In the genomic region with DNA sequence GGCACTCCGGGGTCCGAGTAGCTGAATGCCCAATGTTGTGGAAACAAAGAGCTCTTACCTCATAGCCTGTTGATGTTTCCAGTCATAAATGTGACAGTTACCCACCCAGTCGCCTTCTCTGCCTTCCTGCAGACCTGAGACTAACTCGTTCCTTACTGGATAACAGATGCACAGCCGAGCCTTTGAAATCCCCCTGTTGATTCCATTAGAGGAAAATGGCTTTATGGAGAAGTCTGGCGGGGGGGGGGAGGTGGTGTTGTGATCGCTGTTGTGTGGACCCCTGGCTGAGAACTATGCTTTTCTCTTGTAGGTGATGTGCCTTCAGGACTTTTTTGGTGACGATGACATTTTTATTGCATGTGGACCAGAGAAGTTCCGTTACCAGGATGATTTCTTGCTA, we compare ENCODE assay signal across 28 mouse cellular contexts.
DNase-seq lines count a peak whose midpoint lies in the region; ATAC-seq lines count a peak whose summit lies in the region.
"Had no signal": no experiment of that assay in that cellular context is flagged by ENCODE, and none has a peak within 500 bp of the region (broad histone marks: within the 10 kb centered on the region; RNA-seq: fewer than 3 reads in every experiment).

No protein-coding gene starts in this region.

- no peak for ATAC-seq in embryonic facial prominence, embryonic 12.5 days (ENCODE audit: insufficient number of reproducible peaks, insufficient read depth, low FRiP score, low TSS enrichment)
- ATAC-seq in limb, embryonic 11.5 days (ENCODE audit: insufficient number of reproducible peaks, low FRiP score, low TSS enrichment, low read depth), result peak; percentile 69
- ATAC-seq in midbrain, embryonic 16.5 days, result no peak
- ATAC-seq: forebrain, embryonic 13.5 days; hindbrain, postnatal 0 days; intestine, embryonic 15.5 days had no signal

- H3K27me3 ChIP-seq in embryonic facial prominence, embryonic 12.5 days, result no peaks in the 10 kb centered on the region
- H3K27me3 ChIP-seq in limb, embryonic 11.5 days (ENCODE audit: control insufficient read depth, insufficient read depth, low read length), result no peaks in the 10 kb centered on the region
- no peaks in the 10 kb centered on the region for H3K27me3 ChIP-seq in midbrain, embryonic 16.5 days (ENCODE audit: control insufficient read depth, insufficient read depth, low read depth, low read length)
- H3K27me3 ChIP-seq: forebrain, embryonic 13.5 days; heart, embryonic 13.5 days; intestine, embryonic 15.5 days; neural tube, embryonic 15.5 days; stomach, embryonic 15.5 days had no signal

- 31% methylated on average over 9 of the region's 9 CpGs for WGBS in embryonic facial prominence, embryonic 12.5 days
- WGBS in limb, embryonic 11.5 days, result 4% methylated on average over 9 of the region's 9 CpGs
- 53% methylated on average over 9 of the region's 9 CpGs for WGBS in midbrain, embryonic 16.5 days

- no peak overlapping the region for H3K4me3 ChIP-seq in embryonic facial prominence, embryonic 12.5 days
- no peak overlapping the region for H3K4me3 ChIP-seq in limb, embryonic 11.5 days (ENCODE audit: low read depth, low read length)
- no peak overlapping the region for H3K4me3 ChIP-seq in midbrain, embryonic 16.5 days (ENCODE audit: low read depth, low read length)
- H3K4me3 ChIP-seq: forebrain, embryonic 13.5 days; heart, embryonic 13.5 days; intestine, embryonic 15.5 days; neural tube, embryonic 15.5 days; stomach, embryonic 15.5 days had no signal

- no peaks in the 10 kb centered on the region for H3K9me3 ChIP-seq in embryonic facial prominence, embryonic 12.5 days
- H3K9me3 ChIP-seq in limb, embryonic 11.5 days (ENCODE audit: control insufficient read depth, low read length), result no peaks in the 10 kb centered on the region
- no peaks in the 10 kb centered on the region for H3K9me3 ChIP-seq in midbrain, embryonic 16.5 days (replicated peaks; ENCODE audit: control insufficient read depth, low read length, poor library complexity, severe bottlenecking)
- H3K9me3 ChIP-seq: forebrain, embryonic 13.5 days; heart, embryonic 13.5 days; intestine, embryonic 15.5 days; neural tube, embryonic 15.5 days; stomach, embryonic 15.5 days had no signal

- H3K36me3 ChIP-seq in embryonic facial prominence, embryonic 12.5 days, result no peaks in the 10 kb centered on the region
- no peaks in the 10 kb centered on the region for H3K36me3 ChIP-seq in limb, embryonic 11.5 days (ENCODE audit: control insufficient read depth, insufficient read depth, low read length)
- no peaks in the 10 kb centered on the region; the same call in 1 of the 2 replicates for H3K36me3 ChIP-seq in midbrain, embryonic 16.5 days (ENCODE audit: control insufficient read depth, insufficient read depth, low read length)
- H3K36me3 ChIP-seq: heart, embryonic 13.5 days; intestine, embryonic 15.5 days; neural tube, embryonic 15.5 days; stomach, embryonic 15.5 days had no signal

- H3K4me1 ChIP-seq in embryonic facial prominence, embryonic 12.5 days, result peaks cover 11% of the 10 kb centered on the region; the same call in 1 of the 2 replicates
- peaks cover 5% of the 10 kb centered on the region for H3K4me1 ChIP-seq in limb, embryonic 11.5 days (ENCODE audit: control insufficient read depth, insufficient read depth, low read length)
- H3K4me1 ChIP-seq in midbrain, embryonic 16.5 days (ENCODE audit: control insufficient read depth, insufficient read depth, low read length), result peaks cover 2% of the 10 kb centered on the region
- H3K4me1 ChIP-seq: heart, embryonic 13.5 days; intestine, embryonic 15.5 days; stomach, embryonic 15.5 days had no signal

- no peak overlapping the region for H3K9ac ChIP-seq in embryonic facial prominence, embryonic 12.5 days
- no peak overlapping the region for H3K9ac ChIP-seq in limb, embryonic 11.5 days (ENCODE audit: low read length)
- no peak overlapping the region for H3K9ac ChIP-seq in midbrain, embryonic 16.5 days (ENCODE audit: low read depth, low read length)
- H3K9ac ChIP-seq: forebrain, embryonic 13.5 days; heart, embryonic 13.5 days; intestine, embryonic 15.5 days; liver, embryonic 14.5 days; neural tube, embryonic 15.5 days; stomach, embryonic 15.5 days had no signal

- peak; percentile 13 for DNase-seq in embryo, embryonic 11.5 days (ENCODE audit: low read depth, low spot score)
- peak; percentile 57 for DNase-seq in limb, embryonic 11.5 days (ENCODE audit: low spot score)
- no peak for DNase-seq in gastrocnemius, adult 8-10 months (ENCODE audit: low spot score in 2 of 2)
- no peak for DNase-seq in cerebellum, adult 9-11 months
- DNase-seq: adrenal gland, postnatal 25 days; B cell, adult 2 months; cerebellum, adult 8-10 months; cerebellum, postnatal 36 days; heart, postnatal 10 days; kidney, adult 2 months; layer of hippocampus, adult 9-11 months; liver; lung, adult 2 months; lung, postnatal 10 days; midbrain, embryonic 14.5 days; retina, postnatal 1 day; right cerebral cortex, postnatal 14 days had no signal

- H3K27ac ChIP-seq in embryonic facial prominence, embryonic 12.5 days, result peak overlapping the region; percentile 36
- H3K27ac ChIP-seq in limb, embryonic 11.5 days (replicated peaks; ENCODE audit: low read depth, low read length), result peak overlapping the region; percentile 44
- no peak overlapping the region for H3K27ac ChIP-seq in midbrain, embryonic 16.5 days (ENCODE audit: low read length)
- H3K27ac ChIP-seq: forebrain, embryonic 13.5 days; heart, embryonic 13.5 days; hindbrain, postnatal 0 days; intestine, embryonic 15.5 days; kidney, postnatal 0 days; liver, embryonic 14.5 days; macrophage; neural tube, embryonic 15.5 days; stomach, embryonic 15.5 days had no signal

- H3K4me2 ChIP-seq in embryonic facial prominence, embryonic 12.5 days (replicated peaks), result no peak overlapping the region
- H3K4me2 ChIP-seq in limb, embryonic 11.5 days (ENCODE audit: low read depth, severe bottlenecking), result no peak overlapping the region
- H3K4me2 ChIP-seq in midbrain, embryonic 16.5 days (ENCODE audit: low read length), result no peak overlapping the region
- H3K4me2 ChIP-seq: forebrain, embryonic 13.5 days; heart, embryonic 13.5 days; intestine, embryonic 15.5 days; neural tube, embryonic 15.5 days; stomach, embryonic 15.5 days had no signal

Comparison
In these comparisons a context has a peak if more than half of its experiments do, and no peak if none do; other contexts are left out.
1. DNase-seq: peak in embryo, embryonic 11.5 days (single experiment) and limb, embryonic 11.5 days (single experiment); none in gastrocnemius, adult 8-10 months (0 of 2) and cerebellum, adult 9-11 months (single experiment).